Mouse (Mus musculus): ENCODE measurements around the gene Amh. TPM values are rescaled to one million over a fixed set of nuclear protein-coding genes. Genes with fewer than 3 reads are reported as not detected.
"Not testable (repeated sequence)": the region's sequence is repeated elsewhere in the genome, so short reads cannot be mapped to it uniquely, and the experiment has no call there.

The Amh gene
- total RNA-seq, 2 experiments from 2014 or later = 0.20 to 0.21 TPM

- DNase-seq = peak; percentile 81
Observed at GRCm38 (mm10) chr10:80807057-80807627, 2.1 kb downstream of the Amh start.

GRCm38 (mm10) chr10:80808099-80808984 is 3.3 kb downstream of the Amh start:
- no peak for DNase-seq

- no peak for DNase-seq
Observed at GRCm38 (mm10) chr10:80808985-80809632, 4.1 kb downstream of the Amh start.

- no peak for DNase-seq
Observed at GRCm38 (mm10) chr10:80810084-80810483, 5.0 kb downstream of the Amh start.

GRCm38 (mm10) chr10:80812391-80813041 is 7.5 kb downstream of the Amh start:
- peak; percentile 64 for DNase-seq

- peak; percentile 75 for DNase-seq
Observed at GRCm38 (mm10) chr10:80813366-80813765, 8.3 kb downstream of the Amh start, which contains the start of gene Jsrp1. TSS of gene Jsrp1 (minus strand) at chr10:80813498.

GRCm38 (mm10) chr10:80814800-80815199 is 9.8 kb downstream of the Amh start:
- no peak for DNase-seq

GRCm38 (mm10) chr10:80816303-80816702 is 11.3 kb downstream of the Amh start:
- not testable (repeated sequence) for DNase-seq

- DNase-seq = no peak
Observed at GRCm38 (mm10) chr10:80817164-80817563, 12.1 kb downstream of the Amh start.

GRCm38 (mm10) chr10:80817955-80818354 is 12.9 kb downstream of the Amh start:
- DNase-seq = not testable (repeated sequence)

- no peak for DNase-seq
Observed at GRCm38 (mm10) chr10:80818599-80819281, 13.7 kb downstream of the Amh start.

GRCm38 (mm10) chr10:80819406-80819805 is 14.4 kb downstream of the Amh start:
- DNase-seq = no peak

- no peak for DNase-seq
Observed at GRCm38 (mm10) chr10:80821991-80822390, 16.9 kb downstream of the Amh start.

- DNase-seq = no peak
Observed at GRCm38 (mm10) chr10:80822528-80822927, 17.5 kb downstream of the Amh start.

- DNase-seq = no peak
Observed at GRCm38 (mm10) chr10:80823316-80823715, 18.3 kb downstream of the Amh start.

GRCm38 (mm10) chr10:80823847-80824643 is 19.0 kb downstream of the Amh start:
- no peak for DNase-seq

- no peak for DNase-seq
Observed at GRCm38 (mm10) chr10:80824827-80825226, 19.8 kb downstream of the Amh start.

GRCm38 (mm10) chr10:80826151-80827062 is 21.4 kb downstream of the Amh start, which contains the start of gene Oaz1:
TSS of gene Oaz1 (plus strand) at chr10:80826656.
- peak; percentile 99 for DNase-seq

GRCm38 (mm10) chr10:80827063-80827869 is 22.2 kb downstream of the Amh start:
- no peak for DNase-seq
